Mouse (Mus musculus): ENCODE data around the gene Wapl.

DNA sequence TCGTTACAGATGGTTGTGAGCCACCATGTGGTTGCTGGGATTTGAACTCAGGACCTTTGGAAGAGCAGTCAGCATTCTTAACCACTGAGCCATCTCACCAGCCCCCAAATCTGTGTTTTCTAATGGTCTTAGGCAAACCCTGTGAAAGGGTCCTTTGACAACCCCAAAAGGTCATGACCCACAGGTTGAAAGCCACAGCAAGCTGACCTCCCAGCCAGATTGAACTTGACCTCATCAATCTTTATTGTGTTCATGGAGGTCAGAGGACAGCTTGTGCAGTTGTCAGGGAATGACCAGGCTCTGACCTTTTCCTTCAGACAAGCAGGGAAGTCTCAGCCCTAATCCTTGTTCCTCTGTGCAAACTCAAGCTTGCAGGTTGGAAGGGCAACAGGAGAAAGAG is 10.3 kb upstream of the Wapl start:
- TF ChIP-seq EP300 (IDR thresholded peaks at IDR 0.05; ENCODE audit: insufficient read depth, low read depth, low read length): no peak
- no peak for TF ChIP-seq CTCF (IDR thresholded peaks at IDR 0.05)

All from heart, adult 2 months (tissue).